Mouse (Mus musculus) lung, postnatal 0 days (tissue): ENCODE measurements around the gene Hic2.
A peak's percentile ranks its signal among the peaks of the same experiment; 100 is the strongest.

ENCODE experiments used
- CTCF ChIP-seq: IDR thresholded peaks from 2 replicates; pipeline ENCODE4 v1.5.1; 2016; ENCODE audit warnings: antibody characterized with exemption, mild to moderate bottlenecking
- EP300 ChIP-seq: IDR thresholded peaks from 2 replicates; pipeline ENCODE4 v1.6.1; 2016; ENCODE audit warnings: antibody characterized with exemption, mild to moderate bottlenecking, control low read depth

DNA sequence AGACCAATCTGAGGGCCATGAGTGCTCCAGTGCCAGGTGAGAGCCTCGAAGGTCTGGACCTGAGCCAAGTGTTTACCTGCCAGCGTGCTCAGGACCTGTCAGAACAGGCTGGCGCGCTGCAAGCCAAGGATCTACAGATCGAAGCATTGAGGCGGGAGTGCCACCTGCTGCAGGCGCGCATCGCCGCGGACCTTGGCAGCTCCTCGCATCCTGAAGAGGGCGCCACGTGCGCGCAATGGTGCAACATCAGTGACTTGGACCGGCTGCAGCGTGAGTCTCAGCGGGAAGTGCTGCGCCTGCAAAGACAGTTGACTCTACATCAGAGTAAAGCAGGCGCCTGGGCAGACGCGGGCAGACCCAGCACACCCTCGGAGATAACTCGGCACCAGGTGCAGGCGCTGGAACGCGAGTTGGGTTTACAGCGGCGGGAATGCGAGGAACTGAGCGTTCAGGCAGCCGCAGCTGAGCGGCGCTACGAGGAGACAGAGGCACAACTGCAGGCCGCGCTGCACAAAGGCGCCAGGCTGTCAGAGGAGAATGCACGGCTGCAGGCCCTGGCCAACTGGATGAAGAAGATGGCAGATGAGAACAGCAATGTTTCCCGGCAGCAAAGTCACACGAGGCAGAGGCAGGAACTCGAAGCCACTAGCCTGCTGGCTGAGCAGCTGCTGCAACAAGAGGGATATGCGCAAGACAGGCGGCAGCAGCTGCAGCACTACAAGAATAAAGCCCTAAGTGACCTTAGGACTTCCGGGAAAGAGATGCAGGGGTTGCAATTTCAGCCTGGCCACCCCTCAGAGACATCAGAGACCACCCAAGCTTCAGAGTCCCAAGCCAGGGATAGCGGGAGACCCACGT is 23.2 kb upstream of the Hic2 start:
- TF ChIP-seq CTCF, result peak; percentile 97
- TF ChIP-seq EP300, result no peak
